Mouse (Mus musculus): ENCODE results near the gene Ptpro. TPM values are rescaled to one million over a fixed set of nuclear protein-coding genes. Genes with fewer than 3 reads are reported as not detected.
A peak's percentile ranks its signal among the peaks of the same experiment; 100 is the strongest.

The Ptpro gene
- total RNA-seq, 2 experiments from 2014 or later, result 73.7 to 87.0 TPM

- intact Hi-C loops (cut with DNase I), result no loop called here
- no peak for DNase-seq (ENCODE audit: extremely low spot score in 1 of 2, low spot score in 2 of 2)
Observed at GRCm38 (mm10) chr6:137287788-137288187, 35.7 kb downstream of the Ptpro start.

- no peak for DNase-seq (ENCODE audit: extremely low spot score in 1 of 2, low spot score in 2 of 2)
- intact Hi-C loops (cut with DNase I), result no loop called here
Observed at GRCm38 (mm10) chr6:137288264-137288663, 36.1 kb downstream of the Ptpro start.

- intact Hi-C loops (cut with DNase I), result no loop called here
- no peak for DNase-seq (ENCODE audit: extremely low spot score in 1 of 2, low spot score in 2 of 2)
Observed at GRCm38 (mm10) chr6:137292421-137292820, 40.3 kb downstream of the Ptpro start.

GRCm38 (mm10) chr6:137294973-137295820 is 43.1 kb downstream of the Ptpro start:
- intact Hi-C loops (cut with DNase I), result no loop called here
- DNase-seq (ENCODE audit: extremely low spot score in 1 of 2, low spot score in 2 of 2), result no peak

- no peak for DNase-seq (ENCODE audit: extremely low spot score in 1 of 2, low spot score in 2 of 2)
- intact Hi-C loops (cut with DNase I), result no loop called here
Observed at GRCm38 (mm10) chr6:137302561-137302960, 50.4 kb downstream of the Ptpro start.

GRCm38 (mm10) chr6:137303824-137304223 is 51.7 kb downstream of the Ptpro start:
- intact Hi-C loops (cut with DNase I), result no loop called here
- DNase-seq (ENCODE audit: extremely low spot score in 1 of 2, low spot score in 2 of 2), result no peak

GRCm38 (mm10) chr6:137315265-137315664 is 63.1 kb downstream of the Ptpro start:
- intact Hi-C loops (cut with DNase I), result no loop called here
- no peak for DNase-seq (ENCODE audit: extremely low spot score in 1 of 2, low spot score in 2 of 2)

- no peak for DNase-seq (ENCODE audit: extremely low spot score in 1 of 2, low spot score in 2 of 2)
- intact Hi-C loops (cut with DNase I), result no loop called here
Observed at GRCm38 (mm10) chr6:137316358-137316757, 64.2 kb downstream of the Ptpro start.

- intact Hi-C loops (cut with DNase I), result no loop called here
- no peak for DNase-seq (ENCODE audit: extremely low spot score in 1 of 2, low spot score in 2 of 2)
Observed at GRCm38 (mm10) chr6:137317509-137317908, 65.4 kb downstream of the Ptpro start.

- intact Hi-C loops (cut with DNase I), result no loop called here
- DNase-seq (ENCODE audit: extremely low spot score in 1 of 2, low spot score in 2 of 2), result no peak
Observed at GRCm38 (mm10) chr6:137318242-137318861, 66.2 kb downstream of the Ptpro start.

GRCm38 (mm10) chr6:137319658-137320057 is 67.5 kb downstream of the Ptpro start:
- intact Hi-C loops (cut with DNase I), result no loop called here
- no peak for DNase-seq (ENCODE audit: extremely low spot score in 1 of 2, low spot score in 2 of 2)

- intact Hi-C loops (cut with DNase I), result no loop called here
- DNase-seq (ENCODE audit: extremely low spot score in 1 of 2, low spot score in 2 of 2), result no peak
Observed at GRCm38 (mm10) chr6:137327718-137328117, 75.6 kb downstream of the Ptpro start.

GRCm38 (mm10) chr6:137328228-137328627 is 76.1 kb downstream of the Ptpro start:
- DNase-seq (ENCODE audit: extremely low spot score in 1 of 2, low spot score in 2 of 2), result no peak
- intact Hi-C loops (cut with DNase I), result no loop called here

- intact Hi-C loops (cut with DNase I), result no loop called here
- DNase-seq (ENCODE audit: extremely low spot score in 1 of 2, low spot score in 2 of 2), result no peak
Observed at GRCm38 (mm10) chr6:137330782-137331181, 78.7 kb downstream of the Ptpro start.

- no peak for DNase-seq (ENCODE audit: extremely low spot score in 1 of 2, low spot score in 2 of 2)
- intact Hi-C loops (cut with DNase I), result no loop called here
Observed at GRCm38 (mm10) chr6:137331826-137332225, 79.7 kb downstream of the Ptpro start.

GRCm38 (mm10) chr6:137339071-137339470 is 87.0 kb downstream of the Ptpro start:
- intact Hi-C loops (cut with DNase I), result no loop called here
- DNase-seq (ENCODE audit: extremely low spot score in 1 of 2, low spot score in 2 of 2), result no peak

- no peak for DNase-seq (ENCODE audit: extremely low spot score in 1 of 2, low spot score in 2 of 2)
- intact Hi-C loops (cut with DNase I), result no loop called here
Observed at GRCm38 (mm10) chr6:137343688-137344441, 91.7 kb downstream of the Ptpro start.

- DNase-seq (ENCODE audit: extremely low spot score in 1 of 2, low spot score in 2 of 2), result no peak
- intact Hi-C loops (cut with DNase I), result loop anchor here (10.0 kb wide), 1 partner anchor 105 kb away; the partner anchor contains the start of gene Ptpro
Observed at GRCm38 (mm10) chr6:137360166-137360565, 108.0 kb downstream of the Ptpro start.

GRCm38 (mm10) chr6:137362216-137362615 is 110.1 kb downstream of the Ptpro start:
- DNase-seq (ENCODE audit: extremely low spot score in 1 of 2, low spot score in 2 of 2), result peak in 1 of 2 experiments; percentile 24
- intact Hi-C loops (cut with DNase I), result loop anchor here (10.0 kb wide), 1 partner anchor 107 kb away; the partner anchor contains the start of gene Ptpro
